Mouse (Mus musculus) neural tube, embryonic 12.5 days (tissue): ENCODE data around the gene Tra2b. TPM values are rescaled to one million over a fixed set of nuclear protein-coding genes. Genes with fewer than 3 reads are reported as not detected.
"Not testable (repeated sequence)": the region's sequence is repeated elsewhere in the genome, so short reads cannot be mapped to it uniquely, and the experiment has no call there.

Source experiments
- ATAC-seq: fragments of 200-750 bp; cut with Nextera tagmentation; 2 replicates; pipeline ENCODE4 v1.8.0; 2017; ENCODE audit warnings: low read depth, mild to moderate bottlenecking, moderate TSS enrichment, moderate library complexity; ENCODE audit not compliant: low FRiP score
- H3K27ac ChIP-seq: fragments of 300-500 bp; sonication (generic); 2 replicates; pipeline ENCODE4 v1.5.1; 2016
- H3K27me3 ChIP-seq: fragments of 300-500 bp; sonication (generic); replicated peaks from 2 replicates; pipeline ENCODE4 v1.6.1; 2016; ENCODE audit warnings: mild to moderate bottlenecking
- H3K36me3 ChIP-seq: fragments of 300-500 bp; sonication (generic); 2 replicates; pipeline ENCODE4 v1.6.1; 2016; ENCODE audit warnings: mild to moderate bottlenecking
- H3K4me1 ChIP-seq: fragments of 300-500 bp; sonication (generic); 2 replicates; pipeline ENCODE4 v1.6.1; 2016
- H3K4me2 ChIP-seq: fragments of 300-500 bp; sonication (generic); replicated peaks from 2 replicates; pipeline ENCODE4 v1.6.1; 2016; ENCODE audit warnings: mild to moderate bottlenecking
- H3K4me3 ChIP-seq: fragments of 300-500 bp; sonication (generic); 2 replicates; pipeline ENCODE4 v1.5.1; 2016
- H3K9ac ChIP-seq: fragments of 300-500 bp; sonication (generic); 2 replicates; pipeline ENCODE4 v1.6.1; 2016; ENCODE audit warnings: mild to moderate bottlenecking
- H3K9me3 ChIP-seq: fragments of 300-500 bp; sonication (generic); 2 replicates; pipeline ENCODE4 v1.6.1; 2016; ENCODE audit warnings: mild to moderate bottlenecking
- WGBS: fragments of 180-500 bp; shearing (Covaris S2); methylation state at CpG from one replicate; pipeline ENCODE4 v1.1.7; 2016; 5-methylcytosine and 5-hydroxymethylcytosine counted together
- polyA plus RNA-seq: library from polyadenylated mRNA; unstranded; fragments of >200 nt; fragmentation: Nextera tagmentation; extraction: Ambion mirVana; gene quantifications from 2 replicates; pipeline ENCODE4 v1.2.1, GENCODE M21; 2016

The Tra2b gene
- 386 and 402 TPM in 2 replicates for polyA plus RNA-seq

GRCm38 (mm10) chr16:22265849-22266376 lies at the start of gene Tra2b:
Gene Tra2b (minus strand): TSS chr16:22266005.
- H3K9me3 ChIP-seq, result no peaks in the 10 kb centered on the region

GRCm38 (mm10) chr16:22310649-22311048 lies 44.8 kb upstream of the Tra2b start:
- no peak for ATAC-seq
- H3K4me2 ChIP-seq, result no peak overlapping the region
- no peaks in the 10 kb centered on the region for H3K9me3 ChIP-seq
- 32% methylated on average over 1 of the region's 1 CpGs for WGBS
- no peaks in the 10 kb centered on the region for H3K27me3 ChIP-seq
- no peak overlapping the region for H3K4me3 ChIP-seq
- H3K36me3 ChIP-seq, result no peaks in the 10 kb centered on the region
- no peak overlapping the region for H3K27ac ChIP-seq
- no peak overlapping the region for H3K9ac ChIP-seq
- no peaks in the 10 kb centered on the region for H3K4me1 ChIP-seq

More at GRCm38 (mm10) chr16:22265849-22266376, at the start of gene Tra2b:
- peak within 1 kb of the TSS; percentile 78 for H3K4me3 ChIP-seq
- peak within 1 kb of the TSS; percentile 91 for H3K4me2 ChIP-seq
- 0% methylated on average over 38 of the region's 38 CpGs for WGBS
- H3K27me3 ChIP-seq, result no peaks in the 10 kb centered on the region
- peaks cover 9% of the 10 kb centered on the region for H3K4me1 ChIP-seq
- H3K27ac ChIP-seq, result peak within 1 kb of the TSS; percentile 97
- no peaks in the 10 kb centered on the region for H3K36me3 ChIP-seq
- H3K9ac ChIP-seq, result peak within 1 kb of the TSS; percentile 94
- peak; percentile 98 for ATAC-seq

GRCm38 (mm10) chr16:22302606-22303005 lies 36.8 kb upstream of the Tra2b start:
- H3K27me3 ChIP-seq, result no peaks in the 10 kb centered on the region
- no peak for ATAC-seq
- H3K9ac ChIP-seq, result no peak overlapping the region
- no peaks in the 10 kb centered on the region for H3K9me3 ChIP-seq
- no peak overlapping the region for H3K4me3 ChIP-seq
- H3K4me2 ChIP-seq, result no peak overlapping the region
- no peak overlapping the region for H3K27ac ChIP-seq
- WGBS, result 38% methylated on average over 5 of the region's 5 CpGs
- H3K36me3 ChIP-seq, result no peaks in the 10 kb centered on the region
- no peaks in the 10 kb centered on the region for H3K4me1 ChIP-seq

GRCm38 (mm10) chr16:22301378-22301777 lies 35.6 kb upstream of the Tra2b start:
- Histone ChIP-seq H3K9ac (no peak overlapping the region), H3K4me1 (no peaks in the 10 kb centered on the region), H3K27me3 (no peaks in the 10 kb centered on the region), H3K36me3 (no peaks in the 10 kb centered on the region), H3K27ac (no peak overlapping the region), H3K9me3 (no peaks in the 10 kb centered on the region), H3K4me2 (no peak overlapping the region), H3K4me3 (no peak overlapping the region)
- ATAC-seq, result no peak
- 73% methylated on average over 3 of the region's 3 CpGs for WGBS

- no peak for ATAC-seq
- no peaks in the 10 kb centered on the region for H3K36me3 ChIP-seq
- 79% methylated on average over 6 of the region's 6 CpGs for WGBS
Measured at GRCm38 (mm10) chr16:22296901-22297300, 31.1 kb upstream of the Tra2b start.

GRCm38 (mm10) chr16:22294812-22295211 lies 29.0 kb upstream of the Tra2b start:
- not testable (repeated sequence) for H3K9ac ChIP-seq, H3K9me3 ChIP-seq, H3K4me1 ChIP-seq, H3K36me3 ChIP-seq, H3K4me3 ChIP-seq, H3K4me2 ChIP-seq, H3K27me3 ChIP-seq, ATAC-seq, H3K27ac ChIP-seq
- 96% methylated on average over 14 of the region's 14 CpGs for WGBS

More at GRCm38 (mm10) chr16:22296901-22297300, 31.1 kb upstream of the Tra2b start:
- Histone ChIP-seq H3K4me2 (no peak overlapping the region), H3K9me3 (no peaks in the 10 kb centered on the region), H3K4me3 (no peak overlapping the region), H3K9ac (no peak overlapping the region), H3K4me1 (no peaks in the 10 kb centered on the region), H3K27me3 (no peaks in the 10 kb centered on the region), H3K27ac (no peak overlapping the region)

GRCm38 (mm10) chr16:22293600-22293999 lies 27.8 kb upstream of the Tra2b start:
- Histone ChIP-seq H3K4me3 (no peak overlapping the region), H3K36me3 (no peaks in the 10 kb centered on the region), H3K27me3 (no peaks in the 10 kb centered on the region), H3K9me3 (0 out of 2 replicates have a peak, but pooled peaks cover 4% of the 10 kb centered on the region), H3K4me2 (no peak overlapping the region), H3K9ac (no peak overlapping the region), H3K27ac (no peak overlapping the region), H3K4me1 (no peaks in the 10 kb centered on the region)
- ATAC-seq, result no peak
- WGBS, result 54% methylated on average over 2 of the region's 2 CpGs

- ATAC-seq, result no peak
- 87% methylated on average over 4 of the region's 4 CpGs for WGBS
- Histone ChIP-seq H3K27me3 (no peaks in the 10 kb centered on the region), H3K9ac (no peak overlapping the region), H3K27ac (no peak overlapping the region), H3K4me1 (no peaks in the 10 kb centered on the region), H3K4me2 (no peak overlapping the region), H3K9me3 (0 out of 2 replicates have a peak, but pooled peaks cover 4% of the 10 kb centered on the region), H3K4me3 (no peak overlapping the region), H3K36me3 (no peaks in the 10 kb centered on the region)
Measured at GRCm38 (mm10) chr16:22292394-22292793, 26.6 kb upstream of the Tra2b start.

GRCm38 (mm10) chr16:22289643-22290042 lies 23.8 kb upstream of the Tra2b start:
- Histone ChIP-seq H3K9ac (no peak overlapping the region), H3K27ac (no peak overlapping the region), H3K4me1 (no peaks in the 10 kb centered on the region), H3K9me3 (0 out of 2 replicates have a peak, but pooled peaks cover 4% of the 10 kb centered on the region), H3K4me2 (no peak overlapping the region), H3K36me3 (no peaks in the 10 kb centered on the region), H3K4me3 (no peak overlapping the region), H3K27me3 (no peaks in the 10 kb centered on the region)
- WGBS, result 74% methylated on average over 2 of the region's 2 CpGs
- no peak for ATAC-seq

GRCm38 (mm10) chr16:22286996-22287395 lies 21.2 kb upstream of the Tra2b start:
- Histone ChIP-seq H3K4me1 (no peaks in the 10 kb centered on the region), H3K4me2 (no peak overlapping the region), H3K27me3 (no peaks in the 10 kb centered on the region), H3K9ac (no peak overlapping the region), H3K4me3 (no peak overlapping the region), H3K27ac (no peak overlapping the region), H3K36me3 (no peaks in the 10 kb centered on the region), H3K9me3 (0 out of 2 replicates have a peak, but pooled peaks cover 4% of the 10 kb centered on the region)
- ATAC-seq, result no peak
- 76% methylated on average over 1 of the region's 1 CpGs for WGBS

- no peak overlapping the region for H3K4me3 ChIP-seq
- no peak overlapping the region for H3K27ac ChIP-seq
- H3K36me3 ChIP-seq, result no peaks in the 10 kb centered on the region
- H3K27me3 ChIP-seq, result no peaks in the 10 kb centered on the region
- H3K9ac ChIP-seq, result no peak overlapping the region
- no peak for ATAC-seq
- H3K4me2 ChIP-seq, result no peak overlapping the region
- H3K4me1 ChIP-seq, result no peaks in the 10 kb centered on the region
- 0 out of 2 replicates have a peak, but pooled peaks cover 5% of the 10 kb centered on the region for H3K9me3 ChIP-seq
Measured at GRCm38 (mm10) chr16:22276536-22276935, 10.7 kb upstream of the Tra2b start.

- ATAC-seq, result no peak
- H3K9ac ChIP-seq, result no peak overlapping the region
- H3K36me3 ChIP-seq, result no peaks in the 10 kb centered on the region
- H3K4me1 ChIP-seq, result no peaks in the 10 kb centered on the region
- no peak overlapping the region for H3K4me3 ChIP-seq
- WGBS, result 59% methylated on average over 2 of the region's 2 CpGs
- no peaks in the 10 kb centered on the region for H3K27me3 ChIP-seq
- H3K27ac ChIP-seq, result no peak overlapping the region
- H3K9me3 ChIP-seq, result 0 out of 2 replicates have a peak, but pooled peaks cover 5% of the 10 kb centered on the region
- no peak overlapping the region for H3K4me2 ChIP-seq
Measured at GRCm38 (mm10) chr16:22275142-22275541, 9.3 kb upstream of the Tra2b start.

- WGBS, result 63% methylated on average over 3 of the region's 3 CpGs
Measured at GRCm38 (mm10) chr16:22270491-22270890, 4.7 kb upstream of the Tra2b start.

More at GRCm38 (mm10) chr16:22270491-22270890, 4.7 kb upstream of the Tra2b start:
- Histone ChIP-seq H3K9me3 (no peaks in the 10 kb centered on the region), H3K36me3 (no peaks in the 10 kb centered on the region), H3K4me1 (peaks cover 4% of the 10 kb centered on the region), H3K9ac (no peak overlapping the region), H3K27me3 (no peaks in the 10 kb centered on the region), H3K27ac (no peak overlapping the region), H3K4me3 (no peak overlapping the region), H3K4me2 (no peak overlapping the region)
- no peak for ATAC-seq
